Mouse (Mus musculus): Measurements from ENCODE around the gene Arl2.

Gene Arl2

DNA sequence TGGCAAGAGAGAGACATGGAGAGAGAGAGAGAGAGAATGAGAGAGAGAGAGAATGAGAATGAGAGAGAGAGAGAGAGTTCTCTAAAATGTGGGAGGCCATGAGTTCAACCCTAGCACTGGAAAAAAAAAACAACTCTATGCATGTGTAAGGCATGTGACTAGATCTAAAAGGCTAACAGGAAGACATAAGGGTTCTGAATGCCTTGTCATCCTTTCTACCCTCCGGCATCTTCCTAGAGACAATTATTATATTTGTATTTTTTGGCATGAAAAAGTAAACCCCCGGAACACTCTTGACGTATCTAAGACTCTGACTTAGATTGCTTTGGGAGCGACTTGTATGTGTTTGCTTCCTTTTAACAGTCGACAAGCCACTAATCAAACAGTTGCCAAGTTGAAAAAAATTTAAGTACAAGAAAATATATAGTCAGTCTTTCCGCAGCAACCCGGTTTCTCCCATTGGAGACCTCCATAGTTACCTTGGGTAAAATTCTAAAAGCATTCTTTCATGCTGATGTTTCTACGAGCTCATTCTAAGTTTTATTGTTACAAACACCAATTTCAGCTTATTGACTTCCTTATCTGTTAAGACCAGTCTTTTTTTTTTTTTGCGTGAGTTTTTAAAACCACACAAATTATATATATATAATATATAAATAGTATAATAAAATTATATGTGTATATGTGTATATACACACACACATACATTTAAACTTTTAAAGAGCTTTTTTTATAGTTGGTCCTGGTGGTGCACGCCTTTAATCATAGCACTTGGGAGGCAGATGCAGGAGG lies 14.4 kb downstream of the Arl2 start:
- no peak for DNase-seq (ENCODE audit: low spot score in 2 of 2)

- DNase-seq (ENCODE audit: low spot score in 2 of 2), result peak; percentile 24 to 61
Measured at GRCm38 (mm10) chr19:6126289-6126688, 15.1 kb downstream of the Arl2 start.

DNA sequence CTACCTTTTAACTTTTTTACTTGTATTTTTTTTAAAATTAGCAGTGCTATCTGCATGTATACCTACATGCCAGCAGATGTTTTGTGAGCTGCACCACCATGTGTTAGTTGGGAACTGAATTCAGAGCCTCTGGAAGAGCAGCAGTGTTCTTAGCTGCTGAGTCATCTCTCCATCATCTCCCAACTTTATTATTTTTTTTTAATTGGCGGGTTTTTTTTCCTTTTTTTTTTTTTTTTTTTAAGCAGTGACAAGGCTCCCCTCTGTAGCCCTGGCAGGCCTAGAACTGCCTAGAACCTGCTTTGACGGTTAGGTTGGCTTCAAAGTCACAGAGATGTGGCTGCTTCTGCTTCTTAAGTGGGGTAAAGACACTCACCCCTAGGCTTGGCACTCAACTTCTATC lies 16.4 kb downstream of the Arl2 start:
- DNase-seq (ENCODE audit: low spot score in 2 of 2), result no peak

GRCm38 (mm10) chr19:6123330-6123729 lies 18.0 kb downstream of the Arl2 start:
- DNase-seq (ENCODE audit: low spot score in 2 of 2), result no peak

DNA sequence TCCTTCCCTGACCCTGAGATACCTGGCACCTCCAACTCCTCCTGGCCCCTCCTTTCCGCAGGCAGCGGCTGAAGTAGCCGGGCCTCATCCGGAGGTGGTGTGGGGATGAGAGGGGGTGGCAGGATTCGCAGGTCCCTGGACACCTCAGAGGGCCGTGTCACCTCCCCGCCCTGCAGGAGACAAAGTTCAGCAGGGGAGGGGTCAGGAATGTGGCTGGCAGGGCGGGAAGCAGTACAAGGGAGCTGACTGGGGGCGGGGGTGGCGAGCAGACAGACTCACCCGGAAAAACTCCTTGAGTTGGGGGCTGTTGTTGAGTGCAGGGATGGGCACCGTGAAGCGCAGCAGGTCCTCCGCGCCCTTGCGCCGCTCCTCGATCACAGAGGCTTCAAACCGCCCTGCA lies 19.6 kb downstream of the Arl2 start:
- DNase-seq (ENCODE audit: low spot score in 2 of 2), result no peak

DNA sequence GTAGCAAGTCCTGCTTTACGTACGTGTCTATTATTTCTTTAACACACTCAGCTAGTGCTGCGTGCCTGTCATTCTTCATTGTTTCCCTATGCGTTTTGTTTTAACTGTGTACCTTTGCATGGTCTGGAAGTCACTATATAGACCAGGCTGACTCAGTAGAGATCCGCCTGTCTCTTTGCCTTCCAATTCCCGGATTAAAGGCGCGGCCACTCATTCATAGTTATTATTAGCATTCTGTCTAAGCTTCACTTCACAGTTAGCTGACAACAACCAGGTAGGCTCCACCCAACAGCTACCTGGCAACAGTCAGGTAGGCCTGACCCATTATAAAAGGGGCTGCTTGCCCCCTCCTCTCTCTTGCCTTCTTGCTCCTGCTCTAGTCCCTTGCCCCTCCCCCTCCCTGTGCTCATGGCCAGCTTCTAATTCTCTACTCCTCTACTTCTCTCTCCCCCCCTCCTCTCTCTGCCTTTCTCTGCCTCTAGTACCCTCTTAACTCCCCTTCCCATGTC lies 22.6 kb downstream of the Arl2 start:
- no peak for DNase-seq (ENCODE audit: low spot score in 2 of 2)

DNA sequence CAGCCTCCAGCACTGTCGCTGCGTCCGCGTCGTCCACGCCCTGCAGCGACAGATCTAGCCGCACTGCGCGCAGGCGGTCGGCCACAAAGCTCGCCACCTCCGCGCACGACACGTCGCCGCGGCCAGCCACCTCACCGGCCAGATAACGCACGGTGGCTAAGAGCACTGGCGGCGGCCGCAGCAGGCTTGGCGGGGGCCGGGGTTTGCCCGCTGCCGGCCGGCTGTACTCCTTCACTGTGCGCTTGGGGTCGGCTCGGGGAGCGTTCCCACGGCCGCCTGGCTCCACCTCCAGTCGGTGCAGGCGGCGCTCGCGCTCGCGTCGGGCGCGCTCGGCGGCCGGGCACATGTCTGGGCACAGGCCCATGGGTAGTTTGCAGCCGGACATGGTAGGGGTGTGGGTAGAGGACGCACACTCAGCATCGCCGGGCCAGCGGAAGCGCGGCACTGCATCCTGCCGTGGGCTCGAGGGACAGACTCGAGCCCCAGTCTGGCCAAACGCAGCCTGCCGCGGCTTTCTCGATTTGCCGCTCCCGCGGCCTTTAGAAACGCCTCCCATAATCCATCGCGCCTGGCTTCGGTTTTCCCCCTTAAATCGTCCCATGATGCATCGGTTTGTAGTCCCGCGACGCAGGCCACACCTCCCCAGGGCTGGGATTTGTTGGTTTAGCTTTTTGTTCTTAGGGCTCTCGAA lies 23.2 kb downstream of the Arl2 start, which contains the start of gene Sac3d1:
TSS of gene Sac3d1 (minus strand) at position 665 of the 691 bp plus-strand sequence.
- DNase-seq (ENCODE audit: low spot score in 2 of 2), result peak; percentile 88 to 91

DNA sequence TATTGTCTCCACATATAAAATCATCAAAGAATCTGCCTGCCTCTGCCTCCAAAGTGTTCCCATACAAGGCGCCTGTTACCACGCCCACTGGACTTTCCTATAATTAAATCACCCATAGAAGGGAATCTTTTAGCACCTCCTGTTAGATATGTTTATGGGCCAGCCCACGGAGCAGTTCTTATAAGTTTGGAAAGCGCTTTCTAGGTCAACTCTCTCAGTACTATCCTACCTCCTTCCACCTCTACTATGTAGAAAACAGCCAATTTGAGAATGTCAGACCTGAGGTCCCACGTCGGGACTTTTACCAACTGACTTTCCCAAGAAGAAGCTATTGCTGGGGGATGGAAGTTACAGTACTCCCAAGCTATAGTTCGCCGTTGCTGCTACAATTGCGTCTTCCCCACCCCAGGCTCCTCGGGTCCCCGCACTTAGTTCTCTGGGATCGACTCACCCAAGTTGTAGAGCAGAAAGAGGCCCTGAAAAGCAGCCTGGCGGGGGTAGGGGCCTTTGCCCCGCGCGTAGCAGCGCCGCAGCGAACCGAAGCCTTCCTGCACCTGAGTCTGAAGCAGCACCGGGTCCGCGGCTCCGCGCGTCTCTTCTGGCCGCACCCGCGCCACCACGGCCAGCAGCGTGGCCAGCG lies 23.9 kb downstream of the Arl2 start:
- DNase-seq (ENCODE audit: low spot score in 2 of 2), result no peak

GRCm38 (mm10) chr19:6116113-6116850 lies 25.1 kb downstream of the Arl2 start:
- DNase-seq (ENCODE audit: low spot score in 2 of 2), result no peak

GRCm38 (mm10) chr19:6113116-6113515 lies 28.2 kb downstream of the Arl2 start:
- DNase-seq (ENCODE audit: low spot score in 2 of 2), result no peak

DNA sequence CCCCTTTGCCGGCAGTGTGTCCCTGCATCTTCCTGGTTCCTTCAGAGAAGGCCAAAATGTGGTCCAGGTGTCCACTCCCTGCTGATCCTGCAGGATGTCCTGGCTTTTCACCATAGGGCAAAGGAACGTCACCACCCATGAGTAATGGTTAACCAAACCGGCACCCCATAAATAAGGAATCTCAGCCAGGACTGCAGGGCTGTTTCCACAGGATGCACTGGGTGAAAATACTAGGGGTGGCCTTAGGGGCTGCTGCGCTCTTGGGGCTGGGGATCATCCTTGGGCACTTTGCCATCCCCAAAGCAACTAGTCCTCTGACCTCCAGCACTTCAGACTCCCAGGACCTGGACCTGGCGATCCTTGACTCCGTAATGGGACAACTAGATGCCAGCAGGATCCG lies 35.8 kb downstream of the Arl2 start, which contains the start of gene Naaladl1:
TSS of gene Naaladl1 (plus strand) at position 197 of the 400 bp plus-strand sequence.
- DNase-seq (ENCODE audit: low spot score in 2 of 2), result no peak

DNA sequence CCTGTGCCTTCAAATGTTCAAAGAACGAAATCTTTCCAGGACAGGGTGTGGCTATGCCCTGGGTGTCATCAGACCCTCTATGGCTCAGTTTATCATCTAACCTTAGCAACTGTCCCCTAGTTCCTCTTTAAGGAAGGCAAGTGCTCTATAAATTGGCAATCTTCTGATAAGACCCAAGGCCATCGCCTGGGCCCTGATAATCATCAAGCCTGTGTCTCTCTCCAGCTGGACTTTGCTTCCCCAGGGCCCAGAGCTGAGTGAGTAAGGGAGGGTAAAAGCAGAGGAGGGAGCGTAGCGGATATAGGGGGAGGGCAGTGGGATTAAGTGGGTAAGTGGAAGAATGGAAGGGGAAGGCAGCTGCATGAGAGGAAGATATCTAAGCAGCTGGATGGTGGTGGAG lies 36.9 kb downstream of the Arl2 start:
- DNase-seq (ENCODE audit: low spot score in 2 of 2), result no peak

- DNase-seq (ENCODE audit: low spot score in 2 of 2), result peak; percentile 62 to 78
Measured at GRCm38 (mm10) chr19:6102169-6102853, 39.0 kb downstream of the Arl2 start.

- DNase-seq (ENCODE audit: low spot score in 2 of 2), result no peak
Measured at GRCm38 (mm10) chr19:6101186-6101585, 40.2 kb downstream of the Arl2 start.

DNA sequence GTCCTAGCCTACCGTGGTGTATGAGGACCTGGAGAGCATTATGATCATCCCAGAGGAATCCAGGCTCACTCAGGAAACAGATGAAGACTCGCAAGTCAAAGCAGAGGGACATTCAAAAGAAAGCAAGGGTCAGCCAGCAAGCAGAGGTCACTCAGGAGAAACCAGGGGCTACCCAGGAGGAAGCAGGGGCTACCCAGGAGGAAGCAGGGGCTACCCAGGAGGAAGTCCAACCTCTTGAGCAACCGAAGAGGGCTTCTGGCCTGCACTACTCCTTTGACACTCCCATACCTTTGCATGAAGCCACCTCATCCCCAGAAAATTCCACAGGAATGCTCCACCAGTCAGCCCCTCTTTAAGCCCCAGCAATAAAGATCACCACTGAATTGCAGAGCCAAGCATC lies 43.5 kb downstream of the Arl2 start:
- no peak for DNase-seq (ENCODE audit: low spot score in 2 of 2)

DNA sequence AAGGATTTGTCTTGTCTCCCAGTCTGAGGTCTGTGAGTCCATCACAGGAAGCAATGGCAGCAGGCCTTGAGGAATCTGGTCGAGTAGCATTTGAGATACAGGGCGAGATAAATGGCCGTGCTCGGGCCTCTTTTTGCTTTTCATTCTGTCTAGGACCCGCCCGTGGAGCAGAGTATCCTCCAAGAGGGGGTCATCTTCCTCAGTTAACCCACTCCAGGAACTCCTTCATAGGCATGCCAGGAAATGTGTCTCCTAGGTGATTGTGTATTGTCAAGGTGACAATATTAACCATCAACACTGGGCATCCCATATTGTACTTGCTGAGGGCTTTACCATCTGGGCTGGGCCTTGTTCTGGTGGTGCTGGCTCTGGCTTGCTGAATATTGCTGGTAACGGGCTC lies 47.2 kb downstream of the Arl2 start, which contains the start of gene AC131692.1:
TSS of gene AC131692.1 (plus strand) at position 301 of the 400 bp plus-strand sequence.
- no peak for DNase-seq (ENCODE audit: low spot score in 2 of 2)

GRCm38 (mm10) chr19:6088841-6089240 lies 52.5 kb downstream of the Arl2 start:
- no peak for DNase-seq (ENCODE audit: low spot score in 2 of 2)

DNA sequence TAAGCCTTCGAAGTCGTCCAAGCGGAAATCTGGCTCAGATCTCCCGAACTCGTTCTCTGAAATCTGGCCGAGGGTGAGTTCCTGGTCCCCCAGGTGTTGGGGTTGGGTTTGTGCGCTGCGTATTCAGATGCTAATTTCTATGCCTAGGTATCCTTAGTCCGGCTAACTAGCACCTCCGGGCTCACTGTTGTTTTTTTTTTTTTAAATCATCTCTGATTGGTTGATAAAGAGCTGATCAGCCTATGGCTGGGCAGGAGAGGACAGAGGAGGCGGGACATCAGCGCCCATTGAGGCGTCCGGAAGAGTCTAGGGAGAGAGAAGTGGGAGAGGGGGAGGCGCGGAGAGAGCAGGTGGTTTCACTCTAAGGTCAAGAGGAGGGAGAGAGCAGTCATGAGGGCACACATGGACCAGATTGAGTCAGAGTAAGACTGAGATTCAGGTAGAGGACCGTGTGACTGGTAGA lies 55.9 kb downstream of the Arl2 start:
- peak; percentile 66 to 80 for DNase-seq (ENCODE audit: low spot score in 2 of 2)

- peak; percentile 96 to 97 for DNase-seq (ENCODE audit: low spot score in 2 of 2)
Measured at GRCm38 (mm10) chr19:6084478-6085248, 56.7 kb downstream of the Arl2 start, which contains the start of the genes Zfpl1 and Cdca5. TSS of gene Zfpl1 (minus strand) at chr19:6084956. TSS of gene Cdca5 (plus strand) at chr19:6084983.

Measured in spleen, postnatal 36 days (tissue).